Mouse (Mus musculus) mature B cell (primary cell): ENCODE data around the gene Brsk2.
"Not testable (repeated sequence)": the region's sequence is repeated elsewhere in the genome, so short reads cannot be mapped to it uniquely, and the experiment has no call there.

Experiments used
- in situ Hi-C: fragments of 300-500 bp; cut with MboI; formaldehyde crosslinking; loops from 2 replicates; pipeline ENCODE4 v1.14.3; 2019

Brsk2 gene

GRCm38 (mm10) chr7:141948906-141949798, at the start of gene Brsk2:
Brsk2 (plus strand) TSS chr7:141949751.
- in situ Hi-C loops: no loop called here

- in situ Hi-C loops: loop anchor here (10.0 kb wide), 1 partner anchor 427 kb away; the partner anchor contains the start of genes Polr2l and Tspan4
Observed at GRCm38 (mm10) chr7:141901825-141902224, 47.7 kb upstream of the Brsk2 start.

GRCm38 (mm10) chr7:141902269-141902729, 47.3 kb upstream of the Brsk2 start:
- in situ Hi-C loops: loop anchor here (10.0 kb wide), 1 partner anchor 427 kb away; the partner anchor contains the start of genes Polr2l and Tspan4

GRCm38 (mm10) chr7:141902791-141903190, 46.8 kb upstream of the Brsk2 start:
- in situ Hi-C loops: loop anchor here (10.0 kb wide), 1 partner anchor 428 kb away; the partner anchor contains the start of genes Polr2l and Tspan4

- in situ Hi-C loops: loop anchor here (10.0 kb wide), 1 partner anchor 434 kb away; the partner anchor contains the start of genes Polr2l and Tspan4
Observed at GRCm38 (mm10) chr7:141908591-141908990, 41.0 kb upstream of the Brsk2 start.

- in situ Hi-C loops: no loop called here
Observed at GRCm38 (mm10) chr7:141911305-141911704, 38.2 kb upstream of the Brsk2 start.

- in situ Hi-C loops: no loop called here
Observed at GRCm38 (mm10) chr7:141918407-141918806, 31.1 kb upstream of the Brsk2 start, which contains the start of gene Tollip. Tollip (minus strand) TSS chr7:141918507.

- in situ Hi-C loops: not testable (repeated sequence)
Observed at GRCm38 (mm10) chr7:141924121-141924520, 25.4 kb upstream of the Brsk2 start.

- in situ Hi-C loops: no loop called here
Observed at GRCm38 (mm10) chr7:141924917-141925316, 24.6 kb upstream of the Brsk2 start.

- in situ Hi-C loops: no loop called here
Observed at GRCm38 (mm10) chr7:141928642-141929041, 20.9 kb upstream of the Brsk2 start.

GRCm38 (mm10) chr7:141934128-141934898, 15.2 kb upstream of the Brsk2 start:
- in situ Hi-C loops: no loop called here

GRCm38 (mm10) chr7:141934951-141935350, 14.6 kb upstream of the Brsk2 start:
- in situ Hi-C loops: no loop called here

GRCm38 (mm10) chr7:141943444-141943843, 6.1 kb upstream of the Brsk2 start:
- in situ Hi-C loops: no loop called here

- in situ Hi-C loops: no loop called here
Observed at GRCm38 (mm10) chr7:141945927-141946326, 3.6 kb upstream of the Brsk2 start.

GRCm38 (mm10) chr7:141947512-141947911, 2.0 kb upstream of the Brsk2 start:
- in situ Hi-C loops: no loop called here

- in situ Hi-C loops: no loop called here
Observed at GRCm38 (mm10) chr7:141948045-141948444, 1.5 kb upstream of the Brsk2 start.

GRCm38 (mm10) chr7:141949799-141950103, 200 bp downstream of the Brsk2 start:
- in situ Hi-C loops: no loop called here

GRCm38 (mm10) chr7:141950104-141951013, 808 bp downstream of the Brsk2 start:
- in situ Hi-C loops: no loop called here

GRCm38 (mm10) chr7:141951821-141952220, 2.3 kb downstream of the Brsk2 start:
- in situ Hi-C loops: no loop called here

- in situ Hi-C loops: no loop called here
Observed at GRCm38 (mm10) chr7:141952920-141953319, 3.4 kb downstream of the Brsk2 start.

- in situ Hi-C loops: no loop called here
Observed at GRCm38 (mm10) chr7:141953616-141954015, 4.1 kb downstream of the Brsk2 start.
